Mouse (Mus musculus): ENCODE results near the gene 1600012H06Rik. TPM values are rescaled to one million over a fixed set of nuclear protein-coding genes. Genes with fewer than 3 reads are reported as not detected.
"Not testable (repeated sequence)": the region's sequence is repeated elsewhere in the genome, so short reads cannot be mapped to it uniquely, and the experiment has no call there.

Gene 1600012H06Rik
- 8.3 TPM for polyA plus RNA-seq (2012; fragmentation: generic; extraction: Trizol)

- Histone ChIP-seq H3K79me2 (ENCODE audit: control insufficient read depth, insufficient read depth) (peaks cover 29% of the 10 kb centered on the region), H3K4me2 (ENCODE audit: low read depth) (peak within 1 kb of the TSS; percentile 77), H3K36me3 (ENCODE audit: control insufficient read depth, insufficient read depth) (peaks cover 34% of the 10 kb centered on the region), H3K4me3 (peak within 1 kb of the TSS; percentile 53), H3K27me3 (ENCODE audit: control insufficient read depth, insufficient read depth, insufficient read length) (no peaks in the 10 kb centered on the region), H3ac (ENCODE audit: control insufficient read depth, insufficient read length) (peak within 1 kb of the TSS; percentile 20)
- no peak for TF ChIP-seq MYOD1 (IDR thresholded peaks at IDR 0.05; ENCODE audit: control insufficient read depth in 1 of 3, insufficient read length in 2 of 3, low read depth in 2 of 3)
- TF ChIP-seq MAX (IDR thresholded peaks at IDR 0.05; ENCODE audit: low read depth): no peak
- TF ChIP-seq CEBPB (IDR thresholded peaks at IDR 0.05; ENCODE audit: insufficient read depth, poor library complexity, severe bottlenecking): no peak
- TF ChIP-seq MYOG (IDR thresholded peaks at IDR 0.05; ENCODE audit: control insufficient read depth in 1 of 3, insufficient read depth in 1 of 3, insufficient read length in 2 of 3, low read depth in 2 of 3): peak in 2 of 3 experiments; percentile 16 to 51
- TF ChIP-seq POLR2AphosphoS2 (IDR thresholded peaks at IDR 0.05; ENCODE audit: insufficient read length, low read depth): peak; percentile 99
- TF ChIP-seq TCF3 (IDR thresholded peaks at IDR 0.05; ENCODE audit: insufficient read length, low read depth): no peak
- peak; percentile 72 for TF ChIP-seq POLR2A (IDR thresholded peaks at IDR 0.05; ENCODE audit: insufficient read length, low read depth)
- no peak for TF ChIP-seq E2F4 (IDR thresholded peaks at IDR 0.05; ENCODE audit: insufficient read depth)
- TF ChIP-seq REST (IDR thresholded peaks at IDR 0.05; ENCODE audit: insufficient read depth, insufficient read length): no peak
- TF ChIP-seq TCF12 (IDR thresholded peaks at IDR 0.05; ENCODE audit: insufficient read depth, poor library complexity, severe bottlenecking): no peak
- no peak for TF ChIP-seq USF1 (IDR thresholded peaks at IDR 0.05; ENCODE audit: low read depth)
- TF ChIP-seq SRF (IDR thresholded peaks at IDR 0.05; ENCODE audit: control insufficient read depth, insufficient read length, low read depth): no peak
Measured at GRCm38 (mm10) chr17:14943009-14943728, at the start of gene 1600012H06Rik, which contains the start of gene Wdr27. Gene 1600012H06Rik, plus strand, starts transcription at chr17:14943184. Gene Wdr27, minus strand, starts transcription at chr17:14943158.

GRCm38 (mm10) chr17:14895058-14895457, 47.9 kb upstream of the 1600012H06Rik start:
- H3K27me3 ChIP-seq (ENCODE audit: control insufficient read depth, insufficient read depth, insufficient read length); H3K36me3 ChIP-seq (ENCODE audit: control insufficient read depth, insufficient read depth): not testable (repeated sequence)

GRCm38 (mm10) chr17:14898972-14899371, 44.0 kb upstream of the 1600012H06Rik start:
- Histone ChIP-seq H3ac (ENCODE audit: control insufficient read depth, insufficient read length) (no peak overlapping the region), H3K27me3 (ENCODE audit: control insufficient read depth, insufficient read depth, insufficient read length) (no peaks in the 10 kb centered on the region), H3K36me3 (ENCODE audit: control insufficient read depth, insufficient read depth) (no peaks in the 10 kb centered on the region), H3K4me2 (ENCODE audit: low read depth) (no peak overlapping the region), H3K79me2 (ENCODE audit: control insufficient read depth, insufficient read depth) (no peaks in the 10 kb centered on the region), H3K4me3 (no peak overlapping the region)
- TF ChIP-seq MYOD1 (IDR thresholded peaks at IDR 0.05; ENCODE audit: control insufficient read depth in 1 of 3, insufficient read length in 2 of 3, low read depth in 2 of 3) (peak in 1 of 3 experiments; percentile 59), USF1 (IDR thresholded peaks at IDR 0.05; ENCODE audit: low read depth) (no peak), CEBPB (IDR thresholded peaks at IDR 0.05; ENCODE audit: insufficient read depth, poor library complexity, severe bottlenecking) (no peak), MYOG (IDR thresholded peaks at IDR 0.05; ENCODE audit: control insufficient read depth in 1 of 3, insufficient read depth in 1 of 3, insufficient read length in 2 of 3, low read depth in 2 of 3) (peak in 2 of 3 experiments; percentile 14 to 47), TCF3 (IDR thresholded peaks at IDR 0.05; ENCODE audit: insufficient read length, low read depth) (no peak), TCF12 (IDR thresholded peaks at IDR 0.05; ENCODE audit: insufficient read depth, poor library complexity, severe bottlenecking) (no peak), POLR2AphosphoS2 (IDR thresholded peaks at IDR 0.05; ENCODE audit: insufficient read length, low read depth) (no peak), REST (IDR thresholded peaks at IDR 0.05; ENCODE audit: insufficient read depth, insufficient read length) (no peak), SRF (IDR thresholded peaks at IDR 0.05; ENCODE audit: control insufficient read depth, insufficient read length, low read depth) (no peak)

More at GRCm38 (mm10) chr17:14895058-14895457, 47.9 kb upstream of the 1600012H06Rik start:
- H3K79me2 ChIP-seq (ENCODE audit: control insufficient read depth, insufficient read depth); H3K4me3 ChIP-seq; H3ac ChIP-seq (ENCODE audit: control insufficient read depth, insufficient read length); H3K4me2 ChIP-seq (ENCODE audit: low read depth): not testable (repeated sequence)

- no peak overlapping the region for H3ac ChIP-seq (ENCODE audit: control insufficient read depth, insufficient read length)
Measured at GRCm38 (mm10) chr17:14903212-14903611, 39.8 kb upstream of the 1600012H06Rik start.

GRCm38 (mm10) chr17:14904206-14904605, 38.8 kb upstream of the 1600012H06Rik start:
- Histone ChIP-seq H3K36me3 (ENCODE audit: control insufficient read depth, insufficient read depth) (no peaks in the 10 kb centered on the region), H3K4me2 (ENCODE audit: low read depth) (no peak overlapping the region), H3K79me2 (ENCODE audit: control insufficient read depth, insufficient read depth) (no peaks in the 10 kb centered on the region), H3ac (ENCODE audit: control insufficient read depth, insufficient read length) (no peak overlapping the region), H3K4me3 (no peak overlapping the region), H3K27me3 (ENCODE audit: control insufficient read depth, insufficient read depth, insufficient read length) (no peaks in the 10 kb centered on the region)
- TF ChIP-seq TCF3 (IDR thresholded peaks at IDR 0.05; ENCODE audit: insufficient read length, low read depth): no peak
- no peak for TF ChIP-seq POLR2A (IDR thresholded peaks at IDR 0.05; ENCODE audit: insufficient read length, low read depth)
- no peak for TF ChIP-seq E2F4 (IDR thresholded peaks at IDR 0.05; ENCODE audit: insufficient read depth)
- no peak for TF ChIP-seq USF1 (IDR thresholded peaks at IDR 0.05; ENCODE audit: low read depth)
- TF ChIP-seq TCF12 (IDR thresholded peaks at IDR 0.05; ENCODE audit: insufficient read depth, poor library complexity, severe bottlenecking): no peak
- no peak for TF ChIP-seq MYOG (IDR thresholded peaks at IDR 0.05; ENCODE audit: control insufficient read depth in 1 of 3, insufficient read depth in 1 of 3, insufficient read length in 2 of 3, low read depth in 2 of 3)
- no peak for TF ChIP-seq CEBPB (IDR thresholded peaks at IDR 0.05; ENCODE audit: insufficient read depth, poor library complexity, severe bottlenecking)
- no peak for TF ChIP-seq REST (IDR thresholded peaks at IDR 0.05; ENCODE audit: insufficient read depth, insufficient read length)
- TF ChIP-seq MAX (IDR thresholded peaks at IDR 0.05; ENCODE audit: low read depth): no peak
- no peak for TF ChIP-seq MYOD1 (IDR thresholded peaks at IDR 0.05; ENCODE audit: control insufficient read depth in 1 of 3, insufficient read length in 2 of 3, low read depth in 2 of 3)
- TF ChIP-seq SRF (IDR thresholded peaks at IDR 0.05; ENCODE audit: control insufficient read depth, insufficient read length, low read depth): no peak
- TF ChIP-seq POLR2AphosphoS2 (IDR thresholded peaks at IDR 0.05; ENCODE audit: insufficient read length, low read depth): no peak

More at GRCm38 (mm10) chr17:14903212-14903611, 39.8 kb upstream of the 1600012H06Rik start:
- Histone ChIP-seq H3K27me3 (ENCODE audit: control insufficient read depth, insufficient read depth, insufficient read length) (no peaks in the 10 kb centered on the region), H3K79me2 (ENCODE audit: control insufficient read depth, insufficient read depth) (no peaks in the 10 kb centered on the region), H3K36me3 (ENCODE audit: control insufficient read depth, insufficient read depth) (no peaks in the 10 kb centered on the region), H3K4me3 (no peak overlapping the region), H3K4me2 (ENCODE audit: low read depth) (no peak overlapping the region)
- TF ChIP-seq MYOG (IDR thresholded peaks at IDR 0.05; ENCODE audit: control insufficient read depth in 1 of 3, insufficient read depth in 1 of 3, insufficient read length in 2 of 3, low read depth in 2 of 3): peak in 1 of 3 experiments; percentile 8
- TF ChIP-seq MYOD1 (IDR thresholded peaks at IDR 0.05; ENCODE audit: control insufficient read depth in 1 of 3, insufficient read length in 2 of 3, low read depth in 2 of 3): peak in 2 of 3 experiments; percentile 45 to 59
- TF ChIP-seq CEBPB (IDR thresholded peaks at IDR 0.05; ENCODE audit: insufficient read depth, poor library complexity, severe bottlenecking): no peak
- no peak for TF ChIP-seq TCF12 (IDR thresholded peaks at IDR 0.05; ENCODE audit: insufficient read depth, poor library complexity, severe bottlenecking)
- no peak for TF ChIP-seq USF1 (IDR thresholded peaks at IDR 0.05; ENCODE audit: low read depth)
